Mouse (Mus musculus): ENCODE results near the gene Ccdc117. TPM values are rescaled to one million over a fixed set of nuclear protein-coding genes. Genes with fewer than 3 reads are reported as not detected.
"Not testable (repeated sequence)": the region's sequence is repeated elsewhere in the genome, so short reads cannot be mapped to it uniquely, and the experiment has no call there.

Ccdc117 gene
- polyA plus RNA-seq, 1 experiment from 2014 or later, result 17.4 TPM

DNA sequence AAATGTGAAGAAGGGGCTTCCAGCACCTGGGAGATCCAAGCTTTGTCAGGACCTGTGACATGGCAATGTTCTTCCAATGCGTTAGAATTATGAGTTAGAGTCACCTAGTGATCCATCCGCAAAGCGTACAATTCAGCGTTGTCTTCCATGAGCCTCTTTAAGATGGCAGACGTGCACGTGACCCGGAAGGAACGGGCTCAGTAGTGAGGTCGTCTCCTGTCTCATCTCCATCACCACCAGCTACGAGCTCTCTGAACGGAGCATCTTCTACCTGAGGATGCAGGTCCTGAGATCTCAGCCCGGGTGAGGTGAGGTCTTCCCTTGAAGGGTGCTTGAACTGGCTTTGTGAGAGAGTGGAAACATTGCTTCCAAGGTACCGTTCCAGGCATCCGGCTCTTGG lies 25.4 kb downstream of the Ccdc117 start:
- WGBS, result 94% methylated on average over 14 of the region's 14 CpGs

DNA sequence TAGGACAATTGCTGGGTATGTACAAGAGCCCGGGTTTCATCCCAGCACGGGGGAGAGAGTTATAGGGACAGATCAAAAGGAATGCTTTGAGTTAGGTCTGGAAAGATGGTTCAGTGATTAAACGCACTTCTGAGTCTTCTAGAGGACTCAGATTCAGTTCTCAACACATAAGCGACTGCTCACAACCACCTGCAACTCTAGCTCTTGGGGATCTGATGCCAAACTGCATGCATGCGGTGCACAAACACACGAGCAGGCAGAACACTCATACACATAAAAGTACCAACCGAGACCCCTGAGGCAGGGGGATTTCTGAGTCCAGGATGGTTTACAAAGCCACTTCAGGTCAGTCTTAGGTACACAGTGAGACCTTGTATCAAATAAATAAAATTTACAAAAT lies 25.8 kb downstream of the Ccdc117 start:
- WGBS, result 70% methylated on average over 7 of the region's 7 CpGs
- no peaks in the 10 kb centered on the region for H3K4me1 ChIP-seq
- H3K4me3 ChIP-seq, result no peak overlapping the region
- H3K27me3 ChIP-seq, result no peaks in the 10 kb centered on the region
- H3K4me2 ChIP-seq, result no peak overlapping the region
- no peak overlapping the region for H3K9ac ChIP-seq
- no peak overlapping the region for H3K27ac ChIP-seq
- no peaks in the 10 kb centered on the region for H3K9me3 ChIP-seq
- ATAC-seq (ENCODE audit: insufficient number of reproducible peaks, low FRiP score, low TSS enrichment, low read depth), result no peak
- no peaks in the 10 kb centered on the region for H3K36me3 ChIP-seq

More for the DNA sequence above, 25.4 kb downstream of the Ccdc117 start:
- no peak overlapping the region for H3K4me2 ChIP-seq
- no peak overlapping the region for H3K4me3 ChIP-seq
- H3K9me3 ChIP-seq, result no peaks in the 10 kb centered on the region
- no peaks in the 10 kb centered on the region for H3K36me3 ChIP-seq
- H3K27ac ChIP-seq, result no peak overlapping the region
- H3K27me3 ChIP-seq, result no peaks in the 10 kb centered on the region
- no peak overlapping the region for H3K9ac ChIP-seq
- ATAC-seq (ENCODE audit: insufficient number of reproducible peaks, low FRiP score, low TSS enrichment, low read depth), result no peak
- no peaks in the 10 kb centered on the region for H3K4me1 ChIP-seq

DNA sequence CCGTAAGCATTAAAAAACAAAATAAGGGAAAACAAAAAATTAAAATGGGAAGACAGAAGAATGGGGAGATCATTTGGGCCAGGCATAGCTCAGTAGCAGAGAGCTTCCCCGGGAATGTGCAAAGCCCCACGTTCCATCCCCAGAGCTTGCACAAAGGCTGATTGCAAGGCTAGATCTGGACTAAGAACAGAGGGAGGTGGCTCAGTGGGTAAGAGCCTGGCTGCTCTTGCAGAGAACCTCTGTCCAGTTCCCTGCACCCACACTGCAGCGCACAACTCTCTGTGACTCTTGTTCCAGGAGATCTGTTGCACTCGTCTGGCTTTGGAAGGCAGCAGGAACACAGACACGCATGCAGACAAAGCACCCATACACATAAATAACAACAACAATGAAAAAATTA lies 26.3 kb downstream of the Ccdc117 start:
- 83% methylated on average over 6 of the region's 6 CpGs for WGBS
- Histone ChIP-seq H3K27ac (no peak overlapping the region), H3K9ac (no peak overlapping the region), H3K36me3 (no peaks in the 10 kb centered on the region), H3K27me3 (no peaks in the 10 kb centered on the region), H3K9me3 (no peaks in the 10 kb centered on the region), H3K4me1 (no peaks in the 10 kb centered on the region), H3K4me2 (no peak overlapping the region), H3K4me3 (no peak overlapping the region)
- no peak for ATAC-seq (ENCODE audit: insufficient number of reproducible peaks, low FRiP score, low TSS enrichment, low read depth)

DNA sequence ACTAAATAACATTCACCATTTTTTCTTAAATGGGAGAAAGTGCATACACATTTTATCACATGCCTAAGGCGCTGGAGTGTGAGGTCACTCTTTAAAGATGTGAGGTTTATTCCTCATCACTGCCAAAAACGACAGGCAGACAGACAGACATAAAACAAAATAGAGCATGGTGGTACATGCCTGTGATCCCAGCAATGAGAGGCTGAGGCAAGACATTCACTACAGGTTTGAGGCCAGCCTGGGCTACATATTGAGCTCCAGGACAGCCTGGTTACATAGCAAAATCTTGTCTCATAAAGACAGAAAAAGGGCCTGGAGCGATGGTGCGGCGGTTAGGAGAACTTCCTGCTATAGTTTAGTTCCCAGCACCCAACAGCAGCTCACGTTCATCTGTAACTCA lies 26.8 kb downstream of the Ccdc117 start:
- H3K4me3 ChIP-seq, result no peak overlapping the region
- no peaks in the 10 kb centered on the region for H3K9me3 ChIP-seq
- no peaks in the 10 kb centered on the region for H3K36me3 ChIP-seq
- H3K9ac ChIP-seq, result no peak overlapping the region
- H3K27ac ChIP-seq, result no peak overlapping the region
- no peaks in the 10 kb centered on the region for H3K4me1 ChIP-seq
- WGBS, result 67% methylated on average over 6 of the region's 6 CpGs
- no peaks in the 10 kb centered on the region for H3K27me3 ChIP-seq
- H3K4me2 ChIP-seq, result no peak overlapping the region
- no peak for ATAC-seq (ENCODE audit: insufficient number of reproducible peaks, low FRiP score, low TSS enrichment, low read depth)

DNA sequence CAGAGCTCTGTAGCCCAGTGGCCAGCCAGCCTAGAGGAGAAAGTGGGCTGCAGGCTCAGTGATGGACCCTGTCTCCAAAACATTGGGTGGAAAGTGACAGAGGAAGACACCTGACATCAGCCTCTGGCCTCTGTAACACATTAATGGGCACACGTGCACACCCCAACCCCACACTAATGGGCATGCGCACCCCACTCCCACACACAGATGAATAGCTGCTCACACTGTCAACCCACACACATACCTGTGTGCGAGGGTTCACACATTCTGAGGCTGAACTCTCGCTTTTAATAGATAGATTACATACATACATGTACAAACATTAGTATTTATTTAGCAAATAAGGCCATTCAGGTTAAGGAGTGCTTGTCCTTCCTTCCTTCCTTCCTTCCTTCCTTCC lies 27.9 kb downstream of the Ccdc117 start:
- H3K36me3 ChIP-seq, result no peaks in the 10 kb centered on the region
- H3K4me2 ChIP-seq, result no peak overlapping the region
- H3K4me1 ChIP-seq, result no peaks in the 10 kb centered on the region
- H3K27ac ChIP-seq, result no peak overlapping the region
- WGBS, result 86% methylated on average over 4 of the region's 4 CpGs
- no peak overlapping the region for H3K4me3 ChIP-seq
- no peaks in the 10 kb centered on the region for H3K27me3 ChIP-seq
- no peak overlapping the region for H3K9ac ChIP-seq
- ATAC-seq (ENCODE audit: insufficient number of reproducible peaks, low FRiP score, low TSS enrichment, low read depth), result no peak
- no peaks in the 10 kb centered on the region for H3K9me3 ChIP-seq

DNA sequence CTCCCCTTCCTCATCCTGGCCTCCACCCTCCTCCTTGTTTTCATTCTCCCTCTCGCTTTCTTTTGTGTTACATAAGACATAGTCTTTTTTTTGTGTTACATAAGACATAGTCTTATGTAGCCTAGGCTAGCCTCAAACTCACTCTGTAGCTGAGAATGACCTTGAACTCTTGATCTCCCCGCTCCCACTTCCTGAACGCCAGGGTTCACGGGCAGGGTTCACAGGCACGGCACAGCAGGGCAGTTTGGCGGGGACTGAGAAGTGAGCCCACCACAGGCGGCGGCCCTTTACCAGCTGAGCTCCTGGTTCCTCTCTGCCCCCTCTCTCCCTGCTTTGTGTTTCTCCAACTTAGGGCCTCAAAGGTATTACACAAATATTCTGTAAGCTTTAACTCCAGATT lies 29.0 kb downstream of the Ccdc117 start:
- no peaks in the 10 kb centered on the region for H3K9me3 ChIP-seq
- no peak for ATAC-seq (ENCODE audit: insufficient number of reproducible peaks, low FRiP score, low TSS enrichment, low read depth)
- no peaks in the 10 kb centered on the region for H3K36me3 ChIP-seq
- 79% methylated on average over 8 of the region's 8 CpGs for WGBS
- H3K4me1 ChIP-seq, result no peaks in the 10 kb centered on the region
- no peak overlapping the region for H3K4me2 ChIP-seq
- no peak overlapping the region for H3K27ac ChIP-seq
- no peak overlapping the region for H3K4me3 ChIP-seq
- H3K27me3 ChIP-seq, result no peaks in the 10 kb centered on the region
- no peak overlapping the region for H3K9ac ChIP-seq

DNA sequence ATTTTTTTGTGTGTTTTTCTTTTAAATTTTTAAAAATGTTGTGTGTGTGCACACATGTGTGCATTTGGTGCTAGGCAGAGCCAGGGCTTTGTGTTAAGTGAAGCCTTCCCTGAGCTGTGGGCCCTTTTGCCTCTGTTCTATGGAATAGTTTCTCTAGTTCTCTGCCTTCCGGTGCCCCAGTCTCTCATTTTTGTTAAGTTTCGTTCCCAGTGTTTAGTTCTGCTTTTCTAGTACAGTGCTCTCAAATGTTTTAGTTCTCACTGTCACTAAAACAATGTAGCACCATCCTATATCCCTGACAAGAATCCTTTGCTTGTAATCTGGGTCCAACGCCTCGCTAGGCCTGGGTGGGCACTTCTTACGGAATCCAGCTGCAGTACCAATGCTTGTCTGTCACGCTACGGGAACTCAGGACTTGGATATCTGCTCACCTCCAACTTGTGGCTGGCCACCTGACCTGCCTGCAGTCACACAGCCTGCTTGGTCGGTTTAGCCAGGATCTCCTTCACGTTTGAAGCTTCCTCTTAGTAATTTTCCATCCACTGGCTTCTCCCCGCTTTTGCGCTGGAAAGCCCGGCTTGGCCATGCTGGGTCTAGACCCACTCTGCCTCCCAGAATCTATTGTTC lies 29.8 kb downstream of the Ccdc117 start:
- no peak for ATAC-seq (ENCODE audit: insufficient number of reproducible peaks, low FRiP score, low TSS enrichment, low read depth)
- Histone ChIP-seq H3K4me2 (no peak overlapping the region), H3K4me3 (no peak overlapping the region), H3K9me3 (no peaks in the 10 kb centered on the region), H3K27me3 (no peaks in the 10 kb centered on the region), H3K4me1 (no peaks in the 10 kb centered on the region), H3K9ac (no peak overlapping the region), H3K27ac (no peak overlapping the region), H3K36me3 (no peaks in the 10 kb centered on the region)
- WGBS, result 74% methylated on average over 12 of the region's 12 CpGs

DNA sequence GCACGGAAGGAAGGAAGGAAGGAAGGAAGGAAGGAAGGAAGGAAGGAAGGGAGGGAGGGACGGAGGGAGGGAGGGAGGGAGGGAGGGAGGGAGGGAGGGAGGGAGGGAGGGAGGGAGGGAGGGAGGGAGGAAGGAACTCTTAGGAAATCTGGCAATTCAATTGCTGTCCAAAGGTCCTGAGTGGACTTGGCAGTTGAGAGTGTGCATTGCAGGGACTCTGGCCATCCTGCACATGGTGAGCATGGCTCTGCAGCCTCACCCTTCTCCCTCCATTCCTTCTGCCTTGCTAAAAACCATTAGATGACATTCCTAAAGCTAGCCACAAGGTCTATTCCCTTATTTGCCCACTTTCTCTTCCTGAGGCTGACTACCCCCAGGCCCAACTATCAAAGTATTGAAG lies 31.3 kb downstream of the Ccdc117 start:
- not testable (repeated sequence) for H3K9me3 ChIP-seq; H3K27me3 ChIP-seq; H3K36me3 ChIP-seq; H3K9ac ChIP-seq; H3K4me3 ChIP-seq; H3K4me1 ChIP-seq; ATAC-seq (ENCODE audit: insufficient number of reproducible peaks, low FRiP score, low TSS enrichment, low read depth); H3K4me2 ChIP-seq; H3K27ac ChIP-seq
- no CpG with 5 or more reads among the region's 2 CpGs for WGBS

DNA sequence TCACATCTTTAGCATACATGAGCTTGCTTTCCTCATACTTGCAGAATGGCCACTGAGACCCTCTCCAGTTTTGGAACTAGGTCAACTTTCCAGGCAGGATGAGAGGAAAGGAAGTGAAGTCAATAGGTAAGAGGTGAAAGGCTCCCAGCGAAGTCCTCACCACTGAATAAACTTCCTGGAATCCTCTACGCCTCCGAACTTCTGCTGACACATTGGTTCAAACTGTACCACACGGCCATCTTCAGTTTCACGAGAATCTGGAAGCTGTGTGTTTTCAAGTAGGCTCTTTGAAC lies 31.9 kb downstream of the Ccdc117 start:
- no peaks in the 10 kb centered on the region for H3K9me3 ChIP-seq
- no peak overlapping the region for H3K4me3 ChIP-seq
- H3K4me1 ChIP-seq, result no peaks in the 10 kb centered on the region
- 66% methylated on average over 5 of the region's 5 CpGs for WGBS
- no peak overlapping the region for H3K4me2 ChIP-seq
- no peaks in the 10 kb centered on the region for H3K27me3 ChIP-seq
- H3K9ac ChIP-seq, result no peak overlapping the region
- H3K36me3 ChIP-seq, result no peaks in the 10 kb centered on the region
- no peak for ATAC-seq (ENCODE audit: insufficient number of reproducible peaks, low FRiP score, low TSS enrichment, low read depth)
- no peak overlapping the region for H3K27ac ChIP-seq

DNA sequence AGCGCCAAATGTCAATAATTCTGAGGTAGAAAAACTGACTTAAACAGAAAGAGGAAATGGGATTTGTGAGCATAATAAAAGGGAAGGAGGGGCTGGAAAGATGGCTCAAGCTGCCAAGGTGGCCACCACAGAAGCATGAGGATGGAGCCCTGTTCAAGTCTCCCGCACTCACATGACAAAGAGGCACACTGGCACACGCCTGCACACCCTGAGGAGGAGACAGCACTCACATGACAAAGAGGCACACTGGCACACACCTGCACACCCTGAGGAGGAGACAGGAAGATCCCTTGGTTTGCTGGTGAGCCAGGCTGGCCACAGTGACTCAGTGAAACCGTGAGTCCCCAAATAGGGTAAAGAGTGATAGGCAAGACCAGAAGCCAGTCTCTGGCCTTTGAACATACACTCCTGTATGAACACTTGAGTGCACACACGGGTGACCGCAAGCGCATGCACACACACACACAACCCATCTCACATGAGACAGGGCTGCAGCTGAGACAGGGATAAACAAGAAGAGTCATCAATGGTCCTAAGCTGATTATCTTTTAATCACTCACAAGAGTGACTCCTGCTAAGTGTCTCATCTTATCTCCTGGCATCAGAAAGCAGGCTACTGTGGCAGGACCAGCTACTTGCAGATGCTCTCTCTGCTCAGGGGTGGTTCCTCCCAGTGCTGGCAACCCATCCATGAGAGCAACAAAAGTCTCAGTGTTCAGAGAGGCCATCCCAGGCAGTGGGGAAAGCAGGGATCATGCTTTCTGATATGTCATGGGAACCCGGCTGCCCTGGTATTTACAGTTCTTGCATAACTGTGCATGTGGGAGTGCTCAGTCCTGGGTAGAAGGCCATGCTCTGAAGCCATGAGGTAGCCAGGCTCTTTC lies 32.5 kb downstream of the Ccdc117 start:
- no peaks in the 10 kb centered on the region for H3K27me3 ChIP-seq
- 75% methylated on average over 8 of the region's 8 CpGs for WGBS
- no peak overlapping the region for H3K9ac ChIP-seq
- H3K9me3 ChIP-seq, result no peaks in the 10 kb centered on the region
- no peak for ATAC-seq (ENCODE audit: insufficient number of reproducible peaks, low FRiP score, low TSS enrichment, low read depth)
- H3K4me2 ChIP-seq, result no peak overlapping the region
- no peaks in the 10 kb centered on the region for H3K36me3 ChIP-seq
- no peak overlapping the region for H3K27ac ChIP-seq
- no peaks in the 10 kb centered on the region for H3K4me1 ChIP-seq
- no peak overlapping the region for H3K4me3 ChIP-seq

DNA sequence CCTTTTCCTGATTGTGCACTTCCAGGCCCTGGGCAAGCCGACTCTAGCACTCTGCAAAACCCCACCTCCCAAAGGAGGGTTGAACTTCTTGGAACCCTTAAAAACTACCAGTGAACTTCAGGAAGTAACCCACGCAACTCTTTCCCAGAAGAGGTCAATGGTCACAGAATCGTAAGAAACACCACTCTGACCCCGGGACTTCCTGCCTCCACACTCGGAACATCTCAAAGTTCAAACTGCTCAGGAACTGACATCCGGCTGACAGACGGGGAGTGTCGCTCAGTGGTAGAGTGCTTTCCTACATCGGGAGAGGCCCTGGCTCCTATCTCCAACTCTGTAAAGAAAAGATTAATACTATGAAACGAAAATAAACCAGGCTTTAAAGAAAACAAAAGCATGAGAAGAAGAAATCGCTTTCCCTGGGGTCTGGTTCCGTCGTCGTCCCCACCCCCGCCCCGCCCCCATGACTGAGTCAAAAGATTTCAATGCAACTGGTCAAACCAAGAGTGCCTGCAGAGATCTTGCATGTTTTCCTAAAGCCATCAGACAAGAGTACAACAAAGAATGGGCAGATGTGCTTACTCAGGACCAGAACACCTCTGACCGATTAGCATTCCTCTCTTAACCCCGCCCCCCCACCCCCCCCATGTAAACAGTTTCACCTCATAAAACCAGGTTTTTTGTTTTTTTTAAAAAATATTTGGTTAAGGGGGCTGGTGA lies 36.0 kb downstream of the Ccdc117 start:
- Histone ChIP-seq H3K4me2 (no peak overlapping the region), H3K9ac (no peak overlapping the region), H3K36me3 (no peaks in the 10 kb centered on the region), H3K4me3 (0 out of 2 replicates have a peak overlapping the region, but pooled peaks have one; percentile 4), H3K4me1 (no peaks in the 10 kb centered on the region), H3K9me3 (no peaks in the 10 kb centered on the region), H3K27me3 (no peaks in the 10 kb centered on the region), H3K27ac (no peak overlapping the region)
- ATAC-seq (ENCODE audit: insufficient number of reproducible peaks, low FRiP score, low TSS enrichment, low read depth), result no peak
- 43% methylated on average over 18 of the region's 18 CpGs for WGBS

DNA sequence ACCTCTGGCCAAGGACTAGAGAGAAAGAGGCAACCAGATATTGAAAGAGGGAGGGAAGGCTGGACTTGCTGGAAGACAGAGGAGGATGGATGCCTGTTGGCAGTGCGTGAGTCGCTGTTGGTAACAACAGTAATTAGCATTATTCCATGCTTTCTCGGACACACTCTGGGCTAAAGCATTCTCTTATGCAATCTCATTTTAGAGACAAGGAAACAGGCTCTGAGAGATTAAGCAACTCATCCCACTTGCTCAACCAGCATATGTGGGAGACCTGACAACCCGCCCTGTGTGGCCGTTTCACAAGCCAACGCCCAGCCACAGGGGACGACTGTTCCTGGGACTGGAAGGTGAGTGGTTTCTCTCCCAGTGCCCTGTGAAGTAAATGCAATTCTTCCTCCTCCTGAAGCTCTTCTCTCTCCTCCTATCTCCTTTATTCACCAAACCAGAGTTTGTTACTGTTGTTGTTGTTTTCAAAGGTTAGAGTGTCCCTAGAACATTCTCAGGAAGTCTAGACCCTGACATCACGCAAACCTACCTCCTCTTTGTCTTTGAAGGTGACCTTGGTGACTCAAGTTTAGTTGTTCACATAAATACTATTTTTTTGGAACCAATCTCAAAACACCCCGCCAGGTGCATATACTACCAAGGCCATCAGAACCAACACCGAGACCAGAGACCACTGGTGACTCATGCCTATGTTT lies 39.5 kb downstream of the Ccdc117 start:
- Histone ChIP-seq H3K36me3 (no peaks in the 10 kb centered on the region), H3K4me3 (no peak overlapping the region), H3K4me2 (no peak overlapping the region), H3K9me3 (no peaks in the 10 kb centered on the region), H3K27me3 (no peaks in the 10 kb centered on the region), H3K27ac (no peak overlapping the region), H3K4me1 (no peaks in the 10 kb centered on the region), H3K9ac (no peak overlapping the region)
- ATAC-seq (ENCODE audit: insufficient number of reproducible peaks, low FRiP score, low TSS enrichment, low read depth), result no peak
- 79% methylated on average over 10 of the region's 10 CpGs for WGBS
